Mouse (Mus musculus): ENCODE measurements around the gene Tmeff2. TPM values are rescaled to one million over a fixed set of nuclear protein-coding genes. Genes with fewer than 3 reads are reported as not detected.

Tmeff2 gene
- 2.8 TPM for polyA plus RNA-seq (2015; fragmentation: Illumina TruSeq; extraction: RNeasy Lipid Tissue Mini Kit (QIAGEN cat#74804); ENCODE audit: insufficient read depth, low read depth, low replicate concordance)

GRCm38 (mm10) chr1:50900386-50900785, at the start of gene Tmeff2:
Gene Tmeff2 (plus strand): TSS chr1:50900647.

Data from pancreas, adult 10 weeks (tissue).